In genomic region chr19:41894959-41895358, GRCm38 (mm10) we compare ENCODE assay signal across 8 mouse cellular contexts. TPM values are rescaled to one million over a fixed set of nuclear protein-coding genes. Genes with fewer than 3 reads are reported as not detected.
DNase-seq lines count a peak whose midpoint lies in the region; ATAC-seq and TF ChIP-seq lines count a peak whose summit lies in the region.

No protein-coding gene starts in this region.

- no peak overlapping the region for H3K9ac ChIP-seq in neural tube, embryonic 12.5 days

- ATAC-seq in neural tube, embryonic 12.5 days (ENCODE audit: low FRiP score, low read depth), result no peak

- no peak for TF ChIP-seq CTCF in layer of hippocampus, adult 2 months (conservative IDR thresholded peaks at IDR 0.05)
- TF ChIP-seq CTCF in cortical plate, adult 2 months (IDR thresholded peaks at IDR 0.05; ENCODE audit: extremely low read depth, insufficient read depth, low read length), result no peak

- whole genome bisulfite sequencing in neural tube, embryonic 12.5 days, result 57% methylated on average over 7 of the region's 7 CpGs

- H3K27me3 ChIP-seq in neural tube, embryonic 12.5 days (replicated peaks), result no peaks in the 10 kb centered on the region

- H3K4me3 ChIP-seq in layer of hippocampus, adult 2 months, result peak overlapping the region; percentile 94
- peak overlapping the region; percentile 64; the same call in 1 of the 2 replicates for H3K4me3 ChIP-seq in cortical plate, adult 2 months (ENCODE audit: insufficient read depth, low read length)
- peak overlapping the region; percentile 74 for H3K4me3 ChIP-seq in neural tube, embryonic 12.5 days

- H3K4me1 ChIP-seq in cortical plate, adult 2 months (ENCODE audit: control insufficient read depth, insufficient read depth, low read length), result no peaks in the 10 kb centered on the region
- H3K4me1 ChIP-seq in neural tube, embryonic 12.5 days, result peaks cover 11% of the 10 kb centered on the region

- H3K4me2 ChIP-seq in neural tube, embryonic 12.5 days (replicated peaks), result peak overlapping the region; percentile 91

- H3K9me3 ChIP-seq in neural tube, embryonic 12.5 days, result no peaks in the 10 kb centered on the region

- no peak for TF ChIP-seq POLR2A in cortical plate, adult 2 months (IDR thresholded peaks at IDR 0.05; ENCODE audit: extremely low read depth, insufficient read depth, low read length)

- H3K36me3 ChIP-seq in neural tube, embryonic 12.5 days, result peaks cover 11% of the 10 kb centered on the region

- DNase-seq in layer of hippocampus, adult 2 months (ENCODE audit: low spot score in 2 of 2), result no peak
- DNase-seq in layer of hippocampus, adult 11-12 months (ENCODE audit: low spot score), result no peak
- DNase-seq in induced T-regulatory cell, adult 2 months (ENCODE audit: low read depth), result peak; percentile 56
- DNase-seq in adipocyte (ENCODE audit: low spot score), result no peak
- no peak for DNase-seq in lung, postnatal 14 days
- no peak for DNase-seq in ovary, postnatal 14 days (ENCODE audit: low spot score)

- no peak overlapping the region for H3K27ac ChIP-seq in layer of hippocampus, adult 2 months
- H3K27ac ChIP-seq in cortical plate, adult 2 months (ENCODE audit: insufficient read depth, low read length), result no peak overlapping the region
- no peak overlapping the region for H3K27ac ChIP-seq in neural tube, embryonic 12.5 days

RNA-seq across cellular contexts. Expression of gene Rrp12, which starts 1.0 kb away (rescaled TPM):
- 10 to 100 TPM; 33.4 to 34.2 TPM for total RNA-seq in layer of hippocampus, adult 2 months (2021)
- polyA plus RNA-seq in cortical plate, adult 2 months (2012; rRNA removed), result 18.6 and 18.9 TPM in 2 replicates
- polyA plus RNA-seq in neural tube, embryonic 12.5 days (2016; fragmentation: Nextera tagmentation; extraction: Ambion mirVana), result 19.6 and 20.4 TPM in 2 replicates

RNA-seq across cellular contexts. Expression of gene Pgam1, which starts 16.8 kb away (rescaled TPM):
- 100 to 1,000 TPM; 502 to 540 TPM for total RNA-seq in layer of hippocampus, adult 2 months (2021)
- 738 and 764 TPM in 2 replicates for polyA plus RNA-seq in cortical plate, adult 2 months (2012; rRNA removed)
- 577 and 583 TPM in 2 replicates for polyA plus RNA-seq in neural tube, embryonic 12.5 days (2016; fragmentation: Nextera tagmentation; extraction: Ambion mirVana)

RNA-seq across cellular contexts. Expression of gene Exosc1, which starts 38.3 kb away (rescaled TPM):
- total RNA-seq in layer of hippocampus, adult 2 months (2021), result 10 to 100 TPM; 27.6 to 35.4 TPM
- polyA plus RNA-seq in cortical plate, adult 2 months (2012; rRNA removed), result 27.8 and 28.6 TPM in 2 replicates
- 67.0 and 68.3 TPM in 2 replicates for polyA plus RNA-seq in neural tube, embryonic 12.5 days (2016; fragmentation: Nextera tagmentation; extraction: Ambion mirVana)

RNA-seq across cellular contexts. Expression of gene Zdhhc16, which starts 38.3 kb away (rescaled TPM):
- total RNA-seq in layer of hippocampus, adult 2 months (2021), result 10 to 100 TPM; 45.2 to 47.3 TPM
- polyA plus RNA-seq in cortical plate, adult 2 months (2012; rRNA removed), result 70.0 and 71.7 TPM in 2 replicates
- polyA plus RNA-seq in neural tube, embryonic 12.5 days (2016; fragmentation: Nextera tagmentation; extraction: Ambion mirVana), result 79.2 and 82.1 TPM in 2 replicates

RNA-seq across cellular contexts. Expression of gene Frat2, which starts 47.0 kb away (rescaled TPM):
- 10 to 100 TPM; 10.7 to 11.7 TPM for total RNA-seq in layer of hippocampus, adult 2 months (2021)
- polyA plus RNA-seq in cortical plate, adult 2 months (2012; rRNA removed), result 5.8 and 6.2 TPM in 2 replicates
- 19.3 and 19.7 TPM in 2 replicates for polyA plus RNA-seq in neural tube, embryonic 12.5 days (2016; fragmentation: Nextera tagmentation; extraction: Ambion mirVana)
